Mouse (Mus musculus) MEL (cell line): ENCODE data around the gene Foxd1. TPM values are rescaled to one million over a fixed set of nuclear protein-coding genes. Genes with fewer than 3 reads are reported as not detected.
A peak's percentile ranks its signal among the peaks of the same experiment; 100 is the strongest.

Source experiments
- DNase-seq: peaks from one replicate; pipeline ENCODE4 v3.0.0; 2011; ENCODE audit warnings: low read depth, low spot score
- H3K27ac ChIP-seq: 2 replicates; pipeline ENCODE4 v1.5.1; 2012; ENCODE audit warnings: low read depth, mild to moderate bottlenecking, control low read depth, low read length, moderate library complexity; ENCODE audit not compliant: control insufficient read depth
- H3K27me3 ChIP-seq, 2 experiments: fragments of 150-350 bp in 1 of 2; sonication (generic) in 1 of 2; 2 replicates each; pipeline ENCODE4 v1.6.1; 2012; ENCODE audit warnings: low read length in 2 of 2, mild to moderate bottlenecking in 2 of 2, improper control_type of control experiment in 1 of 2, moderate library complexity in 1 of 2; ENCODE audit not compliant: insufficient read depth in 2 of 2, control insufficient read depth in 1 of 2
- H3K36me3 ChIP-seq, 2 experiments: 2 replicates each; pipeline ENCODE4 v1.6.1; 2012 to 2014; ENCODE audit warnings: low read length in 2 of 2, improper control_type of control experiment in 1 of 2, inconsistent platforms in 1 of 2, mild to moderate bottlenecking in 1 of 2; ENCODE audit not compliant: insufficient read depth in 2 of 2, control insufficient read depth in 1 of 2
- H3K4me1 ChIP-seq, 2 experiments: fragments of 150-350 bp in 1 of 2; sonication (generic) in 1 of 2; 2 replicates each; pipeline ENCODE4 v1.6.1; 2012; ENCODE audit warnings: low read length in 2 of 2, improper control_type of control experiment in 1 of 2, mild to moderate bottlenecking in 1 of 2; ENCODE audit not compliant: insufficient read depth in 2 of 2, control insufficient read depth in 1 of 2
- H3K4me3 ChIP-seq, 2 experiments: fragments of 150-350 bp in 1 of 2; sonication (generic) in 1 of 2; 2 replicates each; pipeline ENCODE4 v1.5.1; 2012; ENCODE audit warnings: low read depth in 2 of 2, low read length in 2 of 2, mild to moderate bottlenecking in 2 of 2, moderate library complexity in 2 of 2, control low read depth in 1 of 2, improper control_type of control experiment in 1 of 2; ENCODE audit not compliant: control insufficient read depth in 1 of 2, insufficient read depth in 1 of 2
- H3K79me2 ChIP-seq: 2 replicates; pipeline ENCODE4 v1.6.1; 2012; ENCODE audit warnings: mild to moderate bottlenecking, low read length, moderate library complexity; ENCODE audit not compliant: control insufficient read depth, poor library complexity, insufficient read depth
- H3K9ac ChIP-seq: 2 replicates; pipeline ENCODE4 v1.6.1; 2012; ENCODE audit warnings: low read depth, mild to moderate bottlenecking, control low read depth, low read length, moderate library complexity; ENCODE audit not compliant: control insufficient read depth, poor library complexity, severe bottlenecking
- H3K9me3 ChIP-seq: fragments of 150-350 bp; sonication (generic); replicated peaks from 2 replicates; pipeline ENCODE4 v1.6.1; 2012; ENCODE audit warnings: mild to moderate bottlenecking, low read length, improper control_type of control experiment, moderate library complexity; ENCODE audit not compliant: insufficient read depth
- BHLHE40 ChIP-seq: IDR thresholded peaks from 2 replicates; pipeline ENCODE4 v1.6.1; 2012; ENCODE audit warnings: low read depth, mild to moderate bottlenecking, inconsistent platforms, low read length, improper control_type of control experiment, borderline replicate concordance
- CHD1 ChIP-seq: IDR thresholded peaks from 2 replicates; pipeline ENCODE4 v1.6.1; 2012; ENCODE audit warnings: low read depth, mild to moderate bottlenecking, inconsistent platforms, low read length, improper control_type of control experiment
- CHD2 ChIP-seq: IDR thresholded peaks from 2 replicates; pipeline ENCODE4 v1.6.1; 2011; ENCODE audit warnings: low read length, improper control_type of control experiment
- ELF1 ChIP-seq: IDR thresholded peaks from 2 replicates; pipeline ENCODE4 v1.6.1; 2014; ENCODE audit warnings: low read depth, mild to moderate bottlenecking, inconsistent platforms, low read length, improper control_type of control experiment, moderate library complexity
- EP300 ChIP-seq, 2 experiments: IDR thresholded peaks; 2 replicates each; pipeline ENCODE4 v1.6.1; 2011; ENCODE audit warnings: improper control_type of control experiment in 2 of 2, low read length in 2 of 2, low read depth in 1 of 2, mild to moderate bottlenecking in 1 of 2
- JUND ChIP-seq: IDR thresholded peaks from 2 replicates; pipeline ENCODE4 v1.6.1; 2011; ENCODE audit warnings: low read depth, mild to moderate bottlenecking, improper control_type of control experiment, low read length
- MAFK ChIP-seq: IDR thresholded peaks from 2 replicates; pipeline ENCODE4 v1.6.1; 2011; ENCODE audit warnings: low read depth, mild to moderate bottlenecking, low read length, improper control_type of control experiment, borderline replicate concordance
- MAX ChIP-seq: IDR thresholded peaks from 2 replicates; pipeline ENCODE4 v1.6.1; 2011; ENCODE audit warnings: low read length, improper control_type of control experiment
- MAZ ChIP-seq: IDR thresholded peaks from 2 replicates; pipeline ENCODE4 v1.6.1; 2012; ENCODE audit warnings: low read depth, mild to moderate bottlenecking, inconsistent platforms, low read length, improper control_type of control experiment
- MXI1 ChIP-seq: IDR thresholded peaks from 2 replicates; pipeline ENCODE4 v1.6.1; 2011; ENCODE audit warnings: mild to moderate bottlenecking, low read depth, low read length, improper control_type of control experiment
- MYB ChIP-seq: IDR thresholded peaks from 2 replicates; pipeline ENCODE4 v1.6.1; 2011; ENCODE audit warnings: mild to moderate bottlenecking, low read depth, low read length, improper control_type of control experiment
- MYC ChIP-seq: IDR thresholded peaks from 2 replicates; pipeline ENCODE4 v1.6.1; 2011; ENCODE audit warnings: low read depth, mild to moderate bottlenecking, low read length, improper control_type of control experiment, moderate library complexity
- NRF1 ChIP-seq: IDR thresholded peaks from 2 replicates; pipeline ENCODE4 v1.6.1; 2014; ENCODE audit warnings: low read depth, mild to moderate bottlenecking, inconsistent platforms, low read length, improper control_type of control experiment, moderate library complexity; ENCODE audit not compliant: poor library complexity, insufficient read depth, severe bottlenecking
- POLR2A ChIP-seq, 2 experiments: IDR thresholded peaks; 2 replicates each; pipeline ENCODE4 v1.6.1; 2011 to 2012; ENCODE audit warnings: low read length in 2 of 2, mild to moderate bottlenecking in 2 of 2, control low read depth in 1 of 2, improper control_type of control experiment in 1 of 2, low read depth in 1 of 2, moderate library complexity in 1 of 2; ENCODE audit not compliant: control insufficient read depth in 1 of 2, insufficient read depth in 1 of 2, poor library complexity in 1 of 2
- POLR2AphosphoS5 ChIP-seq: IDR thresholded peaks from 2 replicates; pipeline ENCODE4 v1.6.1; 2012; ENCODE audit warnings: low read depth, borderline replicate concordance, mild to moderate bottlenecking, inconsistent platforms, low read length, moderate library complexity, mixed read lengths
- RAD21 ChIP-seq: IDR thresholded peaks from 2 replicates; pipeline ENCODE4 v1.6.1; 2011; ENCODE audit warnings: mild to moderate bottlenecking, low read depth, low read length, improper control_type of control experiment
- RCOR1 ChIP-seq: IDR thresholded peaks from 2 replicates; pipeline ENCODE4 v1.6.1; 2012; ENCODE audit warnings: low read depth, mild to moderate bottlenecking, inconsistent platforms, low read length, improper control_type of control experiment
- SMC3 ChIP-seq: IDR thresholded peaks from 2 replicates; pipeline ENCODE4 v1.6.1; 2011; ENCODE audit warnings: low read depth, low read length, improper control_type of control experiment
- TBP ChIP-seq: IDR thresholded peaks from 2 replicates; pipeline ENCODE4 v1.8.0; 2011; ENCODE audit warnings: low read depth, low read length, improper control_type of control experiment
- UBTF ChIP-seq: IDR thresholded peaks from 2 replicates; pipeline ENCODE4 v1.6.1; 2012; ENCODE audit warnings: low read depth, mild to moderate bottlenecking, inconsistent platforms, low read length, improper control_type of control experiment, moderate library complexity, borderline replicate concordance; ENCODE audit not compliant: insufficient read depth
- USF1 ChIP-seq: IDR thresholded peaks from 2 replicates; pipeline ENCODE4 v1.6.1; 2014; ENCODE audit warnings: low read depth, mild to moderate bottlenecking, inconsistent platforms, low read length, improper control_type of control experiment, moderate library complexity
- ZKSCAN1 ChIP-seq: IDR thresholded peaks from 2 replicates; pipeline ENCODE4 v1.6.1; 2012; ENCODE audit warnings: low read depth, mild to moderate bottlenecking, inconsistent platforms, low read length, improper control_type of control experiment, moderate library complexity
- polyA plus RNA-seq, 2 experiments: library from polyadenylated mRNA; stranded (reverse) in 1 of 2; unstranded in 1 of 2; fragments of >175 nt in 1 of 2; fragments of >200 nt in 1 of 2; gene quantifications; 2 replicates each; pipeline versions ENCODE4 v1.2.1 to v1.2.4; 2012; ENCODE audit warnings: low replicate concordance in 2 of 2, low read depth in 1 of 2; ENCODE audit not compliant: insufficient read length in 2 of 2, insufficient read depth in 1 of 2, missing spikeins in 1 of 2
- total RNA-seq: library from RNA; depleted of rRNA; stranded (reverse); fragments of 300-350 nt; gene quantifications from 2 replicates; pipeline ENCODE4 v1.2.3, GENCODE M21; 2012

The Foxd1 gene
- total and polyA plus RNA-seq, 3 experiments: not detected

GRCm38 (mm10) chr13:98317246-98317677 lies 36.8 kb upstream of the Foxd1 start:
- H3K27me3 ChIP-seq: no peaks in the 10 kb centered on the region
- no peaks in the 10 kb centered on the region for H3K9me3 ChIP-seq
- no peak for DNase-seq
- peak overlapping the region; percentile 63 to 90 for H3K4me3 ChIP-seq
- peak overlapping the region; percentile 98 for H3K9ac ChIP-seq
- TF ChIP-seq JUND: no peak; the same call in 1 of the 2 replicates
- no peak for TF ChIP-seq EP300 (IDR thresholded peaks at IDR 0.05; ENCODE audit: low read depth in 1 of 2, low read length in 2 of 2)
- TF ChIP-seq MAZ: no peak
- TF ChIP-seq RAD21: no peak
- TF ChIP-seq ZKSCAN1: no peak
- TF ChIP-seq MAFK: no peak
- TF ChIP-seq TBP: no peak
- TF ChIP-seq MAX: peak; percentile 44; the same call in 1 of the 2 replicates
- TF ChIP-seq SMC3: no peak
- peak; percentile 49; the same call in 1 of the 2 replicates for TF ChIP-seq CHD1
- TF ChIP-seq NRF1: no peak
- TF ChIP-seq BHLHE40: no peak
- peak; percentile 61 for TF ChIP-seq MYC
- TF ChIP-seq UBTF: no peak
- no peak for TF ChIP-seq MXI1
- TF ChIP-seq MYB: no peak
- no peak for TF ChIP-seq USF1
- TF ChIP-seq POLR2AphosphoS5: no peak
- TF ChIP-seq RCOR1: no peak
- no peak for TF ChIP-seq CHD2
- TF ChIP-seq ELF1: no peak
- peaks cover 9 to 19% of the 10 kb centered on the region in 2 experiments for H3K4me1 ChIP-seq
- H3K36me3 ChIP-seq: peaks cover 25 to 35% of the 10 kb centered on the region in 2 experiments
- peaks cover 42% of the 10 kb centered on the region for H3K79me2 ChIP-seq
- peak overlapping the region; percentile 80 for H3K27ac ChIP-seq

- Histone ChIP-seq H3K79me2 (peaks cover 39% of the 10 kb centered on the region), H3K27ac (no peak overlapping the region), H3K4me1 (peaks cover 6 to 17% of the 10 kb centered on the region in 2 experiments), H3K4me3 (peak overlapping the region in 1 of 2 experiments; percentile 90; a peak in 2 of 4 replicates), H3K36me3 (peaks cover 20 to 29% of the 10 kb centered on the region in 2 experiments), H3K9ac (peak overlapping the region; percentile 98), H3K27me3 (no peaks in the 10 kb centered on the region), H3K9me3 (no peaks in the 10 kb centered on the region)
- no peak for DNase-seq
- 0 out of 2 replicates have a peak, but pooled peaks have one; percentile 21 for TF ChIP-seq MXI1
- TF ChIP-seq POLR2A (IDR thresholded peaks at IDR 0.05; ENCODE audit: control insufficient read depth in 1 of 2, insufficient read depth in 1 of 2, low read depth in 1 of 2, low read length in 2 of 2, poor library complexity in 1 of 2): no peak
Measured at GRCm38 (mm10) chr13:98317911-98318310, 36.1 kb upstream of the Foxd1 start.
